Mouse (Mus musculus) CD4-positive helper T cell, adult 2 months (primary cell): ENCODE results near the gene Plcl1.

Source experiments
- DNase-seq: peaks from one replicate; pipeline ENCODE4 v3.0.0-alpha.2; 2012; ENCODE audit warnings: low read depth, missing footprints, low spot score

Plcl1 gene

GRCm38 (mm10) chr1:55523966-55524365, 118.2 kb downstream of the Plcl1 start:
- no peak for DNase-seq

- no peak for DNase-seq
Measured at GRCm38 (mm10) chr1:55525100-55525499, 119.4 kb downstream of the Plcl1 start.

- DNase-seq, result no peak
Measured at GRCm38 (mm10) chr1:55525748-55526147, 120.0 kb downstream of the Plcl1 start.

GRCm38 (mm10) chr1:55528547-55529304, 123.0 kb downstream of the Plcl1 start:
- peak; percentile 43 for DNase-seq

GRCm38 (mm10) chr1:55533823-55534222, 128.1 kb downstream of the Plcl1 start:
- no peak for DNase-seq

- no peak for DNase-seq
Measured at GRCm38 (mm10) chr1:55554405-55554804, 148.7 kb downstream of the Plcl1 start.

- DNase-seq, result no peak
Measured at GRCm38 (mm10) chr1:55557960-55558359, 152.2 kb downstream of the Plcl1 start.

- no peak for DNase-seq
Measured at GRCm38 (mm10) chr1:55558409-55558808, 152.7 kb downstream of the Plcl1 start.

GRCm38 (mm10) chr1:55559998-55560397, 154.3 kb downstream of the Plcl1 start:
- no peak for DNase-seq

GRCm38 (mm10) chr1:55565933-55566332, 160.2 kb downstream of the Plcl1 start:
- no peak for DNase-seq

GRCm38 (mm10) chr1:55567801-55568360, 162.2 kb downstream of the Plcl1 start:
- DNase-seq, result no peak

GRCm38 (mm10) chr1:55570225-55570624, 164.5 kb downstream of the Plcl1 start:
- DNase-seq, result no peak

GRCm38 (mm10) chr1:55571399-55571798, 165.7 kb downstream of the Plcl1 start:
- no peak for DNase-seq

GRCm38 (mm10) chr1:55572202-55572601, 166.5 kb downstream of the Plcl1 start:
- DNase-seq, result no peak

- DNase-seq, result no peak
Measured at GRCm38 (mm10) chr1:55572664-55573063, 166.9 kb downstream of the Plcl1 start.

- no peak for DNase-seq
Measured at GRCm38 (mm10) chr1:55575916-55576315, 170.2 kb downstream of the Plcl1 start.

GRCm38 (mm10) chr1:55581752-55582151, 176.0 kb downstream of the Plcl1 start:
- DNase-seq, result no peak

GRCm38 (mm10) chr1:55585441-55585840, 179.7 kb downstream of the Plcl1 start:
- DNase-seq, result no peak

- DNase-seq, result no peak
Measured at GRCm38 (mm10) chr1:55588090-55588489, 182.4 kb downstream of the Plcl1 start.

- no peak for DNase-seq
Measured at GRCm38 (mm10) chr1:55590047-55590446, 184.3 kb downstream of the Plcl1 start.

GRCm38 (mm10) chr1:55600496-55600895, 194.8 kb downstream of the Plcl1 start:
- DNase-seq, result no peak

- DNase-seq, result no peak
Measured at GRCm38 (mm10) chr1:55604593-55604992, 198.9 kb downstream of the Plcl1 start.

- no peak for DNase-seq
Measured at GRCm38 (mm10) chr1:55605450-55605849, 199.7 kb downstream of the Plcl1 start.
